Mouse (Mus musculus): ENCODE data around the gene Hsp90aa1.

- TF ChIP-seq POLR2A (IDR thresholded peaks at IDR 0.05; ENCODE audit: borderline replicate concordance, insufficient read depth, low read length) (no peak), CTCF (IDR thresholded peaks at IDR 0.05; ENCODE audit: borderline replicate concordance, insufficient read depth, low read depth, low read length) (no peak)
Observed at GRCm38 (mm10) chr12:110682561-110683299, 19.8 kb downstream of the Hsp90aa1 start, which contains the start of gene 1700001K19Rik.
